Mouse (Mus musculus): ENCODE measurements around the gene Lgals1. TPM values are rescaled to one million over a fixed set of nuclear protein-coding genes. Genes with fewer than 3 reads are reported as not detected.

The Lgals1 gene
- total and polyA plus RNA-seq, 3 experiments = 646 to 1,010 (median 974) TPM

GRCm38 (mm10) chr15:78925129-78925528 lies 1.4 kb upstream of the Lgals1 start:
- Histone ChIP-seq H3K9ac (ENCODE audit: control insufficient read depth, low read depth, low read length, poor library complexity, severe bottlenecking) (no peak overlapping the region), H3K4me1 (ENCODE audit: control insufficient read depth in 1 of 2, insufficient read depth in 2 of 2, low read length in 2 of 2) (peaks cover 3 to 57% of the 10 kb centered on the region in 2 experiments; a peak in 3 of 4 replicates), H3K27ac (ENCODE audit: control insufficient read depth, low read depth, low read length) (peak overlapping the region; percentile 39), H3K4me3 (ENCODE audit: control insufficient read depth in 1 of 2, insufficient read depth in 1 of 2, low read depth in 2 of 2, low read length in 2 of 2) (no peak overlapping the region), H3K27me3 (ENCODE audit: control insufficient read depth in 1 of 2, insufficient read depth in 2 of 2, low read length in 2 of 2) (no peaks in the 10 kb centered on the region), H3K79me2 (ENCODE audit: control insufficient read depth, insufficient read depth, low read length, poor library complexity) (peaks cover 10% of the 10 kb centered on the region), H3K9me3 (replicated peaks; ENCODE audit: insufficient read depth, low read length) (no peaks in the 10 kb centered on the region), H3K36me3 (ENCODE audit: control insufficient read depth in 1 of 2, insufficient read depth in 2 of 2, low read length in 2 of 2) (peaks cover 0 to 42% of the 10 kb centered on the region in 2 experiments; a peak in 2 of 4 replicates)
- TF ChIP-seq HCFC1 (IDR thresholded peaks at IDR 0.05; ENCODE audit: low read depth, low read length) (no peak), NELFE (IDR thresholded peaks at IDR 0.05; ENCODE audit: low read depth, low read length) (no peak), CHD1 (IDR thresholded peaks at IDR 0.05; ENCODE audit: low read depth, low read length) (no peak), ZNF384 (IDR thresholded peaks at IDR 0.05; ENCODE audit: low read depth, low read length) (no peak), BHLHE40 (IDR thresholded peaks at IDR 0.05; ENCODE audit: borderline replicate concordance, low read depth, low read length) (no peak), E2F4 (IDR thresholded peaks at IDR 0.05; ENCODE audit: borderline replicate concordance, low read depth, low read length) (no peak), USF2 (IDR thresholded peaks at IDR 0.05; ENCODE audit: borderline replicate concordance in 1 of 2, insufficient read depth in 1 of 2, low read depth in 1 of 2, low read length in 2 of 2) (no peak), GATA1 (IDR thresholded peaks at IDR 0.05; ENCODE audit: low read depth, low read length) (no peak), JUND (IDR thresholded peaks at IDR 0.05; ENCODE audit: low read depth, low read length) (no peak), ZC3H11A (IDR thresholded peaks at IDR 0.05; ENCODE audit: low read depth, low read length) (no peak), NRF1 (IDR thresholded peaks at IDR 0.05; ENCODE audit: insufficient read depth, low read depth, low read length, poor library complexity, severe bottlenecking) (no peak), POLR2A (IDR thresholded peaks at IDR 0.05; ENCODE audit: control insufficient read depth in 1 of 2, insufficient read depth in 1 of 2, low read depth in 1 of 2, low read length in 2 of 2, poor library complexity in 1 of 2) (no peak), KAT2A (conservative IDR thresholded peaks at IDR 0.05; ENCODE audit: low read depth, low read length) (no peak)
- DNase-seq (ENCODE audit: low read depth, low spot score) = no peak

- Histone ChIP-seq H3K36me3 (ENCODE audit: control insufficient read depth in 1 of 2, insufficient read depth in 2 of 2, low read length in 2 of 2) (peaks cover 0 to 28% of the 10 kb centered on the region in 2 experiments; a peak in 2 of 4 replicates), H3K4me1 (ENCODE audit: control insufficient read depth in 1 of 2, insufficient read depth in 2 of 2, low read length in 2 of 2) (peaks cover 3 to 40% of the 10 kb centered on the region in 2 experiments; a peak in 3 of 4 replicates), H3K27me3 (ENCODE audit: control insufficient read depth in 1 of 2, insufficient read depth in 2 of 2, low read length in 2 of 2) (no peaks in the 10 kb centered on the region), H3K9me3 (replicated peaks; ENCODE audit: insufficient read depth, low read length) (no peaks in the 10 kb centered on the region), H3K4me3 (ENCODE audit: control insufficient read depth in 1 of 2, insufficient read depth in 1 of 2, low read depth in 2 of 2, low read length in 2 of 2) (peak overlapping the region; percentile 68 to 75), H3K9ac (ENCODE audit: control insufficient read depth, low read depth, low read length, poor library complexity, severe bottlenecking) (peak overlapping the region; percentile 74), H3K27ac (ENCODE audit: control insufficient read depth, low read depth, low read length) (peak overlapping the region; percentile 87), H3K79me2 (ENCODE audit: control insufficient read depth, insufficient read depth, low read length, poor library complexity) (peaks cover 10% of the 10 kb centered on the region)
- TF ChIP-seq EP300 (IDR thresholded peaks at IDR 0.05; ENCODE audit: low read depth in 1 of 2, low read length in 2 of 2) = no peak
- no peak for TF ChIP-seq POLR2AphosphoS5 (IDR thresholded peaks at IDR 0.05; ENCODE audit: borderline replicate concordance, low read depth, low read length)
- no peak for TF ChIP-seq MYC (IDR thresholded peaks at IDR 0.05; ENCODE audit: low read depth, low read length)
- no peak for TF ChIP-seq CTCF (IDR thresholded peaks at IDR 0.05 in 2 of 3, conservative IDR thresholded peaks at IDR 0.05 in 1 of 3; ENCODE audit: control insufficient read depth in 1 of 3, insufficient read depth in 1 of 3, low read depth in 2 of 3, low read length in 3 of 3, poor library complexity in 1 of 3, severe bottlenecking in 1 of 3)
- no peak for TF ChIP-seq BHLHE40 (IDR thresholded peaks at IDR 0.05; ENCODE audit: borderline replicate concordance, low read depth, low read length)
- TF ChIP-seq E2F4 (IDR thresholded peaks at IDR 0.05; ENCODE audit: borderline replicate concordance, low read depth, low read length) = no peak
- no peak for TF ChIP-seq TAL1 (IDR thresholded peaks at IDR 0.05; ENCODE audit: low read length)
- peak; percentile 3; the same call in 1 of the 2 replicates for TF ChIP-seq MXI1 (IDR thresholded peaks at IDR 0.05; ENCODE audit: low read depth, low read length)
- TF ChIP-seq CHD1 (IDR thresholded peaks at IDR 0.05; ENCODE audit: low read depth, low read length) = peak; percentile 84; the same call in 1 of the 2 replicates
- no peak for TF ChIP-seq ZC3H11A (IDR thresholded peaks at IDR 0.05; ENCODE audit: low read depth, low read length)
- TF ChIP-seq GATA1 (IDR thresholded peaks at IDR 0.05; ENCODE audit: low read depth, low read length) = no peak
- TF ChIP-seq USF1 (IDR thresholded peaks at IDR 0.05; ENCODE audit: low read depth, low read length) = no peak
- TF ChIP-seq ZNF384 (IDR thresholded peaks at IDR 0.05; ENCODE audit: low read depth, low read length) = no peak
- TF ChIP-seq RAD21 (IDR thresholded peaks at IDR 0.05; ENCODE audit: low read depth, low read length) = no peak
- no peak for TF ChIP-seq NRF1 (IDR thresholded peaks at IDR 0.05; ENCODE audit: insufficient read depth, low read depth, low read length, poor library complexity, severe bottlenecking)
- TF ChIP-seq RCOR1 (IDR thresholded peaks at IDR 0.05; ENCODE audit: low read depth, low read length) = no peak
- TF ChIP-seq MYB (IDR thresholded peaks at IDR 0.05; ENCODE audit: low read depth, low read length) = no peak
- no peak for TF ChIP-seq ELF1 (IDR thresholded peaks at IDR 0.05; ENCODE audit: low read depth, low read length)
- TF ChIP-seq POLR2AphosphoS2 (IDR thresholded peaks at IDR 0.05; ENCODE audit: low read length) = no peak
- TF ChIP-seq KAT2A (conservative IDR thresholded peaks at IDR 0.05; ENCODE audit: low read depth, low read length) = no peak
- 0 out of 2 replicates have a peak, but pooled peaks have one; percentile 28 for TF ChIP-seq MAX (IDR thresholded peaks at IDR 0.05; ENCODE audit: low read length)
- TF ChIP-seq USF2 (IDR thresholded peaks at IDR 0.05; ENCODE audit: borderline replicate concordance in 1 of 2, insufficient read depth in 1 of 2, low read depth in 1 of 2, low read length in 2 of 2) = no peak
- peak; percentile 68 for DNase-seq (ENCODE audit: low read depth, low spot score)
Measured at GRCm38 (mm10) chr15:78927021-78927787, 679 bp downstream of the Lgals1 start.

All from MEL (cell line).